Mouse (Mus musculus) neural tube, embryonic 11.5 days (tissue): ENCODE data around the gene Olfr1047. TPM values are rescaled to one million over a fixed set of nuclear protein-coding genes. Genes with fewer than 3 reads are reported as not detected.
"Not testable (repeated sequence)": the region's sequence is repeated elsewhere in the genome, so short reads cannot be mapped to it uniquely, and the experiment has no call there.

Experiments used
- ATAC-seq: fragments of 200-750 bp; cut with Nextera tagmentation; 2 replicates; pipeline ENCODE4 v1.8.0; 2017; ENCODE audit warnings: moderate number of reproducible peaks, mild to moderate bottlenecking, moderate TSS enrichment, moderate library complexity; ENCODE audit not compliant: insufficient read depth, low FRiP score, low TSS enrichment
- DNase-seq: peaks from one replicate; pipeline ENCODE4 v3.0.0-alpha.2; 2015; ENCODE audit warnings: low spot score
- H3K27ac ChIP-seq: fragments of 300-500 bp; sonication (generic); 2 replicates; pipeline ENCODE4 v1.5.1; 2014; ENCODE audit warnings: low read depth, mild to moderate bottlenecking, low read length
- H3K27me3 ChIP-seq: fragments of 300-500 bp; sonication (generic); 2 replicates; pipeline ENCODE4 v1.6.1; 2014; ENCODE audit warnings: mild to moderate bottlenecking, low read length, mixed read lengths; ENCODE audit not compliant: control insufficient read depth, insufficient read depth
- H3K36me3 ChIP-seq: fragments of 300-500 bp; sonication (generic); 2 replicates; pipeline ENCODE4 v1.6.1; 2014; ENCODE audit warnings: mild to moderate bottlenecking, low read length, moderate library complexity, mixed read lengths; ENCODE audit not compliant: control insufficient read depth, insufficient read depth
- H3K4me1 ChIP-seq: fragments of 300-500 bp; sonication (generic); 2 replicates; pipeline ENCODE4 v1.6.1; 2014; ENCODE audit warnings: low read length, mixed read lengths; ENCODE audit not compliant: control insufficient read depth, insufficient read depth
- H3K4me2 ChIP-seq: fragments of 300-500 bp; sonication (generic); 2 replicates; pipeline ENCODE4 v1.6.1; 2014; ENCODE audit warnings: low read depth, mild to moderate bottlenecking, moderate library complexity
- H3K4me3 ChIP-seq: fragments of 300-500 bp; sonication (generic); 2 replicates; pipeline ENCODE4 v1.5.1; 2014; ENCODE audit warnings: low read depth, low read length
- H3K9ac ChIP-seq: fragments of 300-500 bp; sonication (generic); 2 replicates; pipeline ENCODE4 v1.6.1; 2014; ENCODE audit warnings: mild to moderate bottlenecking, low read length
- H3K9me3 ChIP-seq: fragments of 300-500 bp; sonication (generic); 2 replicates; pipeline ENCODE4 v1.6.1; 2016; ENCODE audit warnings: low read length; ENCODE audit not compliant: control insufficient read depth
- WGBS: fragments of 180-500 bp; shearing (Covaris S2); extraction: QIAGEN DNeasy Blood & Tissue Kit; methylation state at CpG from one replicate; pipeline ENCODE4 v1.1.7; 2014; 5-methylcytosine and 5-hydroxymethylcytosine counted together
- polyA plus RNA-seq: library from polyadenylated mRNA; unstranded; fragments of >200 nt; fragmentation: Nextera tagmentation; extraction: Ambion mirVana; gene quantifications from 2 replicates; pipeline ENCODE4 v1.2.1, GENCODE M21; 2014

Gene Olfr1047
- polyA plus RNA-seq: not detected in 2 replicates

GRCm38 (mm10) chr2:86231301-86231700 is at the start of gene Olfr1047:
Gene Olfr1047 (minus strand): TSS chr2:86231401.
- H3K27ac ChIP-seq: no peak within 1 kb of the TSS
- ATAC-seq: no peak
- WGBS: 93% methylated on average over 1 of the region's 1 CpGs
- H3K9me3 ChIP-seq: no peaks in the 10 kb centered on the region
- no peaks in the 10 kb centered on the region for H3K36me3 ChIP-seq
- no peak within 1 kb of the TSS for H3K4me3 ChIP-seq
- no peaks in the 10 kb centered on the region for H3K27me3 ChIP-seq
- DNase-seq: no peak
- no peak within 1 kb of the TSS for H3K4me2 ChIP-seq
- no peaks in the 10 kb centered on the region for H3K4me1 ChIP-seq
- H3K9ac ChIP-seq: no peak within 1 kb of the TSS

DNA sequence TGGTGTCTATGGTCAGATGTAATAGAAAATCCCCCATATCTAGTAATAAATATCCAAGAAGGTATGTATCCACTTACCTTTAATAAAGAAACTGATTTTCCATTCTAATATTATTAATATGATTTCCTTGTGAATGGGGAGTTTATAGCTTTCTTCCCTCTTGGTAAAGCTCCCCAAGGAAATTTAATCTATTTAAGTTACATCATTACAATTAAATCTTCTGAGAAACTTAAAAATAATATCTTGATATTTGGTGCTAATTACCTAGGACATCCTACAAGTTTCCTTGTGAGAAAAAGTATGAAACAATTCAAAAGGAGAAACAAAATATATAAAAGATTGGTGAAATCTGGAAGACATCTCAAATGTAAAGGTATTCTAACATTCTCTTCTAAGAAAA is 47.8 kb upstream of the Olfr1047 start, which contains the start of gene Olfr1051:
TSS of gene Olfr1051 (minus strand) at position 101 of the 400 bp plus-strand sequence.
- H3K4me2 ChIP-seq, DNase-seq: not testable (repeated sequence)

DNA sequence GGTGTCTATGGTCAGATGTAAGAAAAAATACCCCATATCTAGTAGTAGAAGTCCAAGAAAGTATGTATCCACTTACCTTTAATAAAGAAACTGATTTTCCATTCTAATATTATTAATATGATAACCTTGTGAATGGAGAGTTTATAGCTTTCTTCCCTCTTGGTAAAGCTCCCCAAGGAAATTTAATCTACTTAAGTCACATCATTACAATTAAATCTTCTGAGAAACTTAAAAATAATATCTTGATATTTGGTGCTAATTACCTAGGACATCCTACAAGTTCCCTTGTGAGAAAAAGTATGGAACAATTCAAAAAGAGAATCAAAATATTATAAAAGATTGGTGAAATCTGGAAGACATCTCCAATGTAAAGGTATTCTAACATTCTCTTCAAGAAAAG is 27.0 kb upstream of the Olfr1047 start, which contains the start of gene Olfr1049:
TSS of gene Olfr1049 (minus strand) at position 101 of the 400 bp plus-strand sequence.
- not testable (repeated sequence) for H3K27ac ChIP-seq, ATAC-seq, H3K9me3 ChIP-seq, H3K4me2 ChIP-seq, H3K4me3 ChIP-seq, H3K4me1 ChIP-seq, H3K27me3 ChIP-seq, H3K9ac ChIP-seq, DNase-seq, H3K36me3 ChIP-seq

More for the DNA sequence above, 47.8 kb upstream of the Olfr1047 start, which contains the start of gene Olfr1051:
- ATAC-seq, H3K4me3 ChIP-seq, H3K9me3 ChIP-seq, H3K36me3 ChIP-seq, H3K27ac ChIP-seq, H3K4me1 ChIP-seq, H3K27me3 ChIP-seq, H3K9ac ChIP-seq: not testable (repeated sequence)

GRCm38 (mm10) chr2:86240189-86240588 is 9.0 kb upstream of the Olfr1047 start, which contains the start of gene Olfr1048:
Gene Olfr1048 (minus strand): TSS chr2:86240289.
- H3K36me3 ChIP-seq: no peaks in the 10 kb centered on the region
- H3K27ac ChIP-seq: no peak within 1 kb of the TSS
- H3K4me3 ChIP-seq: no peak within 1 kb of the TSS
- H3K4me1 ChIP-seq: no peaks in the 10 kb centered on the region
- DNase-seq: no peak
- H3K9ac ChIP-seq: no peak within 1 kb of the TSS
- H3K27me3 ChIP-seq: no peaks in the 10 kb centered on the region
- no peak for ATAC-seq
- H3K4me2 ChIP-seq: no peak within 1 kb of the TSS
- no peaks in the 10 kb centered on the region for H3K9me3 ChIP-seq

- no peak within 1 kb of the TSS for H3K4me3 ChIP-seq
- H3K27ac ChIP-seq: no peak within 1 kb of the TSS
- no peaks in the 10 kb centered on the region for H3K27me3 ChIP-seq
- no peak within 1 kb of the TSS for H3K9ac ChIP-seq
- no peaks in the 10 kb centered on the region for H3K9me3 ChIP-seq
- H3K4me2 ChIP-seq: no peak within 1 kb of the TSS
- ATAC-seq: no peak
- no peaks in the 10 kb centered on the region for H3K4me1 ChIP-seq
- H3K36me3 ChIP-seq: no peaks in the 10 kb centered on the region
- WGBS: 76% methylated on average over 2 of the region's 2 CpGs
- no peak for DNase-seq
Observed at GRCm38 (mm10) chr2:86219214-86219613, 12.0 kb downstream of the Olfr1047 start, which contains the start of gene Olfr1046. Gene Olfr1046 (minus strand): TSS chr2:86219314.

GRCm38 (mm10) chr2:86202909-86203308 is 28.3 kb downstream of the Olfr1047 start, which contains the start of gene Olfr1045:
Gene Olfr1045 (minus strand): TSS chr2:86203009.
- ATAC-seq (no peak), DNase-seq (no peak)
- H3K4me1 ChIP-seq: no peaks in the 10 kb centered on the region
- H3K9ac ChIP-seq: no peak within 1 kb of the TSS
- H3K9me3 ChIP-seq: no peaks in the 10 kb centered on the region
- H3K27ac ChIP-seq: no peak within 1 kb of the TSS
- no peaks in the 10 kb centered on the region for H3K27me3 ChIP-seq
- no peaks in the 10 kb centered on the region for H3K36me3 ChIP-seq
- no peak within 1 kb of the TSS for H3K4me2 ChIP-seq
- no peak within 1 kb of the TSS for H3K4me3 ChIP-seq

DNA sequence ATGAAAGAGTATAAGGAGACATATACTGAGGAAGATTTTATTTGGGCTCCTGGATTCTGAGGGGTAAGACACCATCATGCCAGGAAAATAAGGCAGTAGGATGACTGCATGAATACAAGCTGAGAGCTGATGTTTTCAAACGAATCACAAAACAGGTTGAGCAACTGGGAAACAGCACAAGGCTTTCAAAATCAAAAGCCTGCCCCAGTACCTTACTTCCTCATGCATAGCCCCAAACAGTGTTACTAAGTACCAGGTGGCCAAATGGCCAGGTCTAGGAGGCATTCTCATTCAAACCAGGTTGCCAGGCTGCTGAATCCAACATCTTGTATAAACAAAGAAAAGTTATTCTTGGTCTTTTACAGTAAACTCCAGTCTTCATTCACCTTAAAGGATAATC is 35.3 kb downstream of the Olfr1047 start:
- WGBS: 57% methylated on average over 1 of the region's 1 CpGs
- H3K9me3 ChIP-seq: no peaks in the 10 kb centered on the region
- ATAC-seq: no peak
- H3K4me3 ChIP-seq: no peak overlapping the region
- no peaks in the 10 kb centered on the region for H3K36me3 ChIP-seq
- no peak overlapping the region for H3K27ac ChIP-seq
- no peaks in the 10 kb centered on the region for H3K27me3 ChIP-seq
- H3K4me1 ChIP-seq: no peaks in the 10 kb centered on the region
- DNase-seq: no peak
- H3K4me2 ChIP-seq: no peak overlapping the region
- H3K9ac ChIP-seq: no peak overlapping the region

DNA sequence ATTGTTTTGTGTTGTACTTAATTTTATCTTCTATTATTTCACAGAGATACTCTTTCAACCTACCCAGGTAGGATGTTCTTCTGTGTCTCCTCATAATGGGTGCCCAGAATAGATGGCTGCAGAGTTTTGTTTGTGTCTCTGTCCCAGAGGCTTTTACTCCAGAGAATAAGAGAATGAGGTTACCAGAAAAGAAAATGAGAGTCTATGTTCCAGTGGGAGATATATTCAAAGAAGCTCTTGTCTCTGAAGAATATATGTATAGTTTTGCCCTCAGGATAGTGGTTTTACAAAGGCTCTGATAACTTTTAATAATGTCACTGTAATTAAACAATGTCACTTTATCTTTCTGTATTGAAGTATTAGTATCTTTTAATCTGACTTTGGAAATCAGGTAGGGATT is 45.6 kb downstream of the Olfr1047 start, which contains the start of gene Olfr52:
TSS of gene Olfr52 (minus strand) at position 101 of the 400 bp plus-strand sequence.
- Histone ChIP-seq H3K4me2 (no peak within 1 kb of the TSS), H3K4me1 (no peaks in the 10 kb centered on the region), H3K9me3 (no peaks in the 10 kb centered on the region), H3K27ac (no peak within 1 kb of the TSS), H3K4me3 (no peak within 1 kb of the TSS), H3K9ac (no peak within 1 kb of the TSS), H3K27me3 (no peaks in the 10 kb centered on the region), H3K36me3 (no peaks in the 10 kb centered on the region)
- DNase-seq (no peak), ATAC-seq (no peak)

- H3K4me1 ChIP-seq: no peaks in the 10 kb centered on the region
- no peak overlapping the region for H3K9ac ChIP-seq
- no peaks in the 10 kb centered on the region for H3K9me3 ChIP-seq
- ATAC-seq: no peak
- DNase-seq: no peak
- H3K4me2 ChIP-seq: no peak overlapping the region
- H3K36me3 ChIP-seq: no peaks in the 10 kb centered on the region
- H3K4me3 ChIP-seq: no peak overlapping the region
- WGBS: 92% methylated on average over 3 of the region's 3 CpGs
- no peaks in the 10 kb centered on the region for H3K27me3 ChIP-seq
- H3K27ac ChIP-seq: no peak overlapping the region
Observed at GRCm38 (mm10) chr2:86179950-86180349, 51.3 kb downstream of the Olfr1047 start.
